Mouse (Mus musculus): ENCODE data around the gene Eci1.

- no peak for TF ChIP-seq CTCF (IDR thresholded peaks at IDR 0.05; ENCODE audit: control insufficient read depth, insufficient read depth, insufficient read length)
- no peak for TF ChIP-seq MYOG (IDR thresholded peaks at IDR 0.05; ENCODE audit: control insufficient read depth, extremely low read depth, insufficient read length)
- TF ChIP-seq CEBPB (IDR thresholded peaks at IDR 0.05; ENCODE audit: low read depth), result no peak
- no peak for TF ChIP-seq FOSL1 (IDR thresholded peaks at IDR 0.05; ENCODE audit: insufficient read depth, low read length, poor library complexity, severe bottlenecking)
- no peak for TF ChIP-seq MYOD1 (IDR thresholded peaks at IDR 0.05; ENCODE audit: control insufficient read depth, insufficient read length, low read depth)
- TF ChIP-seq USF1 (IDR thresholded peaks at IDR 0.05; ENCODE audit: low read depth), result no peak
- TF ChIP-seq MAX (IDR thresholded peaks at IDR 0.05), result no peak
Measured at GRCm38 (mm10) chr17:24391149-24391548, 35.3 kb upstream of the Eci1 start.
